Mouse (Mus musculus) kidney, postnatal 0 days (tissue): ENCODE measurements around the gene Hist1h2bm. TPM values are rescaled to one million over a fixed set of nuclear protein-coding genes. Genes with fewer than 3 reads are reported as not detected.
A peak's percentile ranks its signal among the peaks of the same experiment; 100 is the strongest.
"Not testable (repeated sequence)": the region's sequence is repeated elsewhere in the genome, so short reads cannot be mapped to it uniquely, and the experiment has no call there.

ENCODE experiments used
- ATAC-seq: fragments of 200-750 bp; cut with Nextera tagmentation; replicated peaks from 2 replicates; pipeline ENCODE4 v1.8.0; 2017; ENCODE audit warnings: low read depth, moderate number of reproducible peaks, moderate TSS enrichment, moderate library complexity; ENCODE audit not compliant: low FRiP score
- DNase-seq: peaks from one replicate; pipeline ENCODE4 v3.0.0-alpha.2; 2016; ENCODE audit warnings: low spot score
- H3K27ac ChIP-seq: fragments of 300-500 bp; sonication (generic); 2 replicates; pipeline ENCODE4 v1.5.1; 2014; ENCODE audit warnings: mild to moderate bottlenecking
- H3K27me3 ChIP-seq: fragments of 300-500 bp; sonication (generic); 2 replicates; pipeline ENCODE4 v1.6.1; 2014; ENCODE audit warnings: low read length, mixed read lengths; ENCODE audit not compliant: insufficient read depth
- H3K36me3 ChIP-seq: fragments of 300-500 bp; sonication (generic); 2 replicates; pipeline ENCODE4 v1.6.1; 2014; ENCODE audit warnings: low read length, mixed read lengths; ENCODE audit not compliant: insufficient read depth
- H3K4me1 ChIP-seq: fragments of 300-500 bp; sonication (generic); replicated peaks from 2 replicates; pipeline ENCODE4 v1.6.1; 2014; ENCODE audit warnings: antibody characterized with exemption, low read length, mixed read lengths; ENCODE audit not compliant: insufficient read depth
- H3K4me2 ChIP-seq: fragments of 300-500 bp; sonication (generic); 2 replicates; pipeline ENCODE4 v1.6.1; 2014; ENCODE audit warnings: mild to moderate bottlenecking, low read length, moderate library complexity, mixed read lengths
- H3K4me3 ChIP-seq: fragments of 300-500 bp; sonication (generic); replicated peaks from 2 replicates; pipeline ENCODE4 v1.5.1; 2014; ENCODE audit warnings: low read depth, low read length
- H3K9ac ChIP-seq: fragments of 300-500 bp; sonication (generic); 2 replicates; pipeline ENCODE4 v1.6.1; 2014; ENCODE audit warnings: low read depth, low read length
- H3K9me3 ChIP-seq: fragments of 300-500 bp; sonication (generic); replicated peaks from 2 replicates; pipeline ENCODE4 v1.6.1; 2016; ENCODE audit warnings: low read length, inconsistent platforms, mixed read lengths
- CTCF ChIP-seq: IDR thresholded peaks from 2 replicates; pipeline ENCODE4 v1.5.1; 2016; ENCODE audit warnings: antibody characterized with exemption, low read depth, mild to moderate bottlenecking, moderate library complexity
- WGBS: fragments of 180-500 bp; shearing (Covaris S2); extraction: QIAGEN DNeasy Blood & Tissue Kit; methylation state at CpG from one replicate; pipeline ENCODE4 v1.1.7; 2014; 5-methylcytosine and 5-hydroxymethylcytosine counted together
- microRNA-seq: library from miRNA; unstranded; fragments of <30 nt; microRNA quantifications from one replicate; pipeline ENCODE4, GENCODE M21; 2016
- polyA plus RNA-seq: library from polyadenylated mRNA; unstranded; fragments of >200 nt; fragmentation: Nextera tagmentation; extraction: Ambion mirVana; gene quantifications from 2 replicates; pipeline ENCODE4 v1.2.1, GENCODE M21; 2015

Hist1h2bm gene
- polyA plus RNA-seq, 1 experiment from 2014 or later: 2.1 TPM

DNA sequence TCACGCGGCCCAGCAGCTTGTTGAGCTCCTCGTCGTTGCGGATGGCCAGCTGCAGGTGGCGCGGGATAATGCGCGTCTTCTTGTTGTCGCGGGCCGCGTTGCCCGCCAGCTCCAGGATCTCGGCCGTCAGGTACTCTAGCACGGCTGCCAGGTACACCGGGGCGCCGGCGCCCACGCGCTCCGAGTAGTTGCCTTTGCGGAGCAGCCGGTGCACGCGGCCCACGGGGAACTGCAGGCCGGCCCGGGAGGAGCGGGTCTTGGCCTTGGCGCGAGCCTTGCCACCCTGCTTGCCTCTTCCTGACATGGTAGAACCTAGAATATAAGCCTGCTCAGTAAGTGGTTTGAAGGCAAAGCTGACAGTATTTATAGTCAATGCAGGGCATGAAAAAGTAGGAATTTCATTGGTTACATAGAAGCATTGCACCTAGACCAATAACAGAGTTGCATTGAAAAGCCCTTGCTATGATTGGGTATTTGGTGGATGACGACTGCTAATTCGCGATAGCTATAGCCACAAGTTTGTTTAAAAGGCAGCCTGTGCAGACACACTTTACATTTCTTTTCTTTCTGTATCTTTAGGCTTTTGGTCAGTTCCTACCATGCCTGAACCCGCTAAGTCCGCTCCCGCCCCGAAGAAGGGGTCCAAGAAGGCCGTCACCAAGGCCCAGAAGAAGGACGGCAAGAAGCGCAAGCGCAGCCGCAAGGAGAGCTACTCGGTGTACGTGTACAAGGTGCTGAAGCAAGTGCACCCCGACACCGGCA is 31.9 kb downstream of the Hist1h2bm start, which contains the start of the genes Hist1h2ak and Hist1h2bn:
TSS of gene Hist1h2ak (minus strand) at position 304 of the 762 bp plus-strand sequence.
TSS of gene Hist1h2bn (plus strand) at position 600 of the 762 bp plus-strand sequence.
- peak; percentile 30; the same call in 1 of the 2 replicates for TF ChIP-seq CTCF
- peak within 1 kb of the TSS; percentile 92 for H3K27ac ChIP-seq
- DNase-seq: peak; percentile 99
- H3K27me3 ChIP-seq, H3K4me1 ChIP-seq, H3K36me3 ChIP-seq, H3K9me3 ChIP-seq: not testable (repeated sequence)
- peak within 1 kb of the TSS; percentile 65 for H3K4me2 ChIP-seq
- peak; percentile 96 for ATAC-seq
- H3K9ac ChIP-seq: peak within 1 kb of the TSS; percentile 46; the same call in 1 of the 2 replicates
- WGBS: under 1% methylated on average over 32 of the region's 50 CpGs
- peak within 1 kb of the TSS; percentile 44 for H3K4me3 ChIP-seq

DNA sequence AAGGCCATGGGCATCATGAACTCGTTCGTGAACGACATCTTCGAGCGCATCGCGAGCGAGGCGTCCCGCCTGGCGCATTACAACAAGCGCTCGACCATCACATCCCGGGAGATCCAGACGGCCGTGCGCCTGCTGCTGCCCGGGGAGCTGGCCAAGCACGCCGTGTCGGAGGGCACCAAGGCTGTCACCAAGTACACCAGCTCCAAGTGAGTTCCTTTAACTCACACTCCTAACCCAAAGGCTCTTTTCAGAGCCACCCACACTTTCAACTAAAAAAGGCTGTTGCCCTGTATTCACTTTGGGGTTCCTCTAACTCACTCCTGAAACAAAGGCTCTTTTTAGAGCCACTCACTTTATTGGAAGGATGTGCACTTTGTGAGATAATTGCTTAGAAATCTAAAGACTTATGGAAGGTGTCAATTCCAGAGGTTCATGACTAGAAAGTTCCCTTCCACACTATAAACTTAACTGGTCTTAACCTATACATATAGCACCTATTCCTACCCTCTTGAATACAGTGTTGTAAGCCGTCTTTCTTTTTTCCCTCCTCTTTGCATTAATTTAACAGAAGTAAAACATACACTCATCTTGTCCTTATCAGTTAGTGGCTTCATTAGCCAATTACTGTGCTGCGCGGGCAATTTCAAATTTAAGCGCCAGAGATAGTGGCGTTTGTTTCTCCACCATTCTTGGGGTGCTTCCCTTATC is 32.6 kb downstream of the Hist1h2bm start:
- Histone ChIP-seq H3K9ac (peak overlapping the region; percentile 40; the same call in 1 of the 2 replicates), H3K4me2 (peak overlapping the region; percentile 65), H3K27ac (peak overlapping the region; percentile 92), H3K4me3 (peak overlapping the region; percentile 44)
- ATAC-seq (0 out of 2 replicates have a peak, but pooled peaks have one; percentile 0), DNase-seq (peak; percentile 63)
- not testable (repeated sequence) for H3K9me3 ChIP-seq, H3K36me3 ChIP-seq, H3K4me1 ChIP-seq, H3K27me3 ChIP-seq
- WGBS: under 1% methylated on average over 22 of the region's 26 CpGs

GRCm38 (mm10) chr13:21755707-21756106 is 33.9 kb downstream of the Hist1h2bm start:
- 34% methylated on average over 1 of the region's 1 CpGs for WGBS

More at GRCm38 (mm10) chr13:21755707-21756106, 33.9 kb downstream of the Hist1h2bm start:
- Histone ChIP-seq H3K4me1 (no peaks in the 10 kb centered on the region), H3K9ac (no peak overlapping the region), H3K9me3 (no peaks in the 10 kb centered on the region), H3K27ac (no peak overlapping the region), H3K4me3 (no peak overlapping the region), H3K36me3 (no peaks in the 10 kb centered on the region), H3K27me3 (no peaks in the 10 kb centered on the region), H3K4me2 (0 out of 2 replicates have a peak overlapping the region, but pooled peaks have one; percentile 7)
- no peak for ATAC-seq
- TF ChIP-seq CTCF: no peak
- no peak for DNase-seq

Small RNA genes within 50 kb of the gene (microRNA-seq; reads per million reads assigned to microRNA genes)
- gene Gm44357 (not detected), gene Gm44367 (not detected), gene Gm44454 (not detected)

Other genes with a start within 250 kb of the Hist1h2bm start
- 4.0 and 4.3 TPM in 2 replicates for gene Zkscan4, start 243.1 kb upstream of the Hist1h2bm start, polyA plus RNA-seq
- not detected in 2 replicates for gene Gm10065, start 242.6 kb upstream of the Hist1h2bm start, polyA plus RNA-seq
- gene AK157302, start 226.8 kb upstream of the Hist1h2bm start, polyA plus RNA-seq: 0.43 TPM in 2 replicates
- 13.3 and 18.1 TPM in 2 replicates for gene Gm11273, start 220.6 kb upstream of the Hist1h2bm start, polyA plus RNA-seq
- 4.6 and 5.0 TPM in 2 replicates for gene Zkscan8, start 190.9 kb upstream of the Hist1h2bm start, polyA plus RNA-seq
- gene Olfr1366, start 179.2 kb upstream of the Hist1h2bm start, polyA plus RNA-seq: 0.11 and 0.13 TPM in 2 replicates
- not detected in 2 replicates for gene Olfr1535, start 162.2 kb upstream of the Hist1h2bm start, polyA plus RNA-seq
- gene Olfr1364, start 140.3 kb upstream of the Hist1h2bm start, polyA plus RNA-seq: not detected in 2 replicates
- gene Olfr1362, start 108.0 kb upstream of the Hist1h2bm start, polyA plus RNA-seq: not detected in 2 replicates
- gene Olfr11, start 79.5 kb upstream of the Hist1h2bm start, polyA plus RNA-seq: not detected in 2 replicates
- gene Olfr1361, start 58.7 kb upstream of the Hist1h2bm start, polyA plus RNA-seq: not detected in 2 replicates
- not detected in 2 replicates for gene Olfr1360, start 44.6 kb upstream of the Hist1h2bm start, polyA plus RNA-seq
- not detected in 2 replicates for gene Olfr1359, start 23.9 kb upstream of the Hist1h2bm start, polyA plus RNA-seq
- 2.1 and 3.7 TPM in 2 replicates for gene Hist1h2bl, start 5.9 kb upstream of the Hist1h2bm start, polyA plus RNA-seq
- 21.2 and 27.1 TPM in 2 replicates for gene Hist1h2ai, start 5.6 kb upstream of the Hist1h2bm start, polyA plus RNA-seq
- 5.6 and 7.2 TPM in 2 replicates for gene Hist1h3h, start 4.4 kb upstream of the Hist1h2bm start, polyA plus RNA-seq
- 0.34 and 0.65 TPM in 2 replicates for gene Hist1h4j, start 13.0 kb downstream of the Hist1h2bm start, polyA plus RNA-seq
- 2.0 and 3.0 TPM in 2 replicates for gene Hist1h4k, start 28.5 kb downstream of the Hist1h2bm start, polyA plus RNA-seq
- gene Hist1h2ak, start 31.8 kb downstream of the Hist1h2bm start, polyA plus RNA-seq: 18.1 and 21.5 TPM in 2 replicates
- gene Hist1h2bn, start 32.1 kb downstream of the Hist1h2bm start, polyA plus RNA-seq: 1.8 and 4.6 TPM in 2 replicates
- gene Hist1h1b, start 58.6 kb downstream of the Hist1h2bm start, polyA plus RNA-seq: 13.2 and 13.8 TPM in 2 replicates
- 66.0 and 72.0 TPM in 2 replicates for gene Hist1h3i, start 61.3 kb downstream of the Hist1h2bm start, polyA plus RNA-seq
- gene Hist1h2an, start 65.2 kb downstream of the Hist1h2bm start, polyA plus RNA-seq: 4.6 TPM in 1 of 2 replicates, not detected in the other
- 0.71 and 1.5 TPM in 2 replicates for gene Hist1h2bp, start 65.4 kb downstream of the Hist1h2bm start, polyA plus RNA-seq
- gene Hist1h2bq, start 88.2 kb downstream of the Hist1h2bm start, polyA plus RNA-seq: 12.2 and 13.7 TPM in 2 replicates
- gene Hist1h2ao, start 88.4 kb downstream of the Hist1h2bm start, polyA plus RNA-seq: not detected in 2 replicates
- not detected in 2 replicates for gene Hist1h4m, start 89.7 kb downstream of the Hist1h2bm start, polyA plus RNA-seq
- 6.0 and 6.3 TPM in 2 replicates for gene Hist1h4n, start 110.2 kb downstream of the Hist1h2bm start, polyA plus RNA-seq
- gene Hist1h2ap, start 111.5 kb downstream of the Hist1h2bm start, polyA plus RNA-seq: 2,281 and 2,496 TPM in 2 replicates
- 13.2 TPM in 2 replicates for gene Hist1h2br, start 111.7 kb downstream of the Hist1h2bm start, polyA plus RNA-seq
- gene Zfp184, start 223.1 kb downstream of the Hist1h2bm start, polyA plus RNA-seq: 8.5 and 9.6 TPM in 2 replicates